Mouse (Mus musculus): ENCODE data around the gene Slc10a6.

DNA sequence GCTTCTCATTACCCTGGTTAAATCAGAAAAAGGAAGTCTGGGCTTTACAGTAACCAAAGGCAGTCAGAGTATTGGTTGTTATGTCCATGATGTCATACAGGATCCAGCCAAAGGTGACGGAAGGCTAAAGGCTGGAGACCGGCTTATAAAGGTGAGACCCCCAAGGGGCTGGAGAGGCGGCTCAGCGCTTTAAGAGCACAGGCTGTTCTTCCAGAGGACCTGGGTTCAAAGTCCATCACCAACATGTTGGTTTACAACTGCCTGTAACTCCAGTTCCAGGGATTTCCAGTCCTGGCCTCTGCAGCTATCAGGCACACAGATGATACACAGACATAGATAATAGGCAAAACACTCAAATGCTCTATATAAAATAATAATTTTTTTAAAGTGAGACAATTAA is 61.2 kb downstream of the Slc10a6 start:
- no peak for TF ChIP-seq GATA1 (IDR thresholded peaks at IDR 0.05; ENCODE audit: low read length)
- no peak for TF ChIP-seq TAL1 (IDR thresholded peaks at IDR 0.05; ENCODE audit: low read length)
